Mouse (Mus musculus) central nervous system, embryonic 14 days (tissue): ENCODE data around the gene Ppfibp1. TPM values are rescaled to one million over a fixed set of nuclear protein-coding genes. Genes with fewer than 3 reads are reported as not detected.

ENCODE experiments used
- polyA plus RNA-seq: library from polyadenylated mRNA; depleted of rRNA; stranded (reverse); fragments of >200 nt; gene quantifications from 2 replicates; pipeline ENCODE4 v1.2.3, GENCODE M21; 2012; rRNA removed

Ppfibp1 gene
- polyA plus RNA-seq, result 13.2 and 20.6 TPM in 2 replicates

DNA sequence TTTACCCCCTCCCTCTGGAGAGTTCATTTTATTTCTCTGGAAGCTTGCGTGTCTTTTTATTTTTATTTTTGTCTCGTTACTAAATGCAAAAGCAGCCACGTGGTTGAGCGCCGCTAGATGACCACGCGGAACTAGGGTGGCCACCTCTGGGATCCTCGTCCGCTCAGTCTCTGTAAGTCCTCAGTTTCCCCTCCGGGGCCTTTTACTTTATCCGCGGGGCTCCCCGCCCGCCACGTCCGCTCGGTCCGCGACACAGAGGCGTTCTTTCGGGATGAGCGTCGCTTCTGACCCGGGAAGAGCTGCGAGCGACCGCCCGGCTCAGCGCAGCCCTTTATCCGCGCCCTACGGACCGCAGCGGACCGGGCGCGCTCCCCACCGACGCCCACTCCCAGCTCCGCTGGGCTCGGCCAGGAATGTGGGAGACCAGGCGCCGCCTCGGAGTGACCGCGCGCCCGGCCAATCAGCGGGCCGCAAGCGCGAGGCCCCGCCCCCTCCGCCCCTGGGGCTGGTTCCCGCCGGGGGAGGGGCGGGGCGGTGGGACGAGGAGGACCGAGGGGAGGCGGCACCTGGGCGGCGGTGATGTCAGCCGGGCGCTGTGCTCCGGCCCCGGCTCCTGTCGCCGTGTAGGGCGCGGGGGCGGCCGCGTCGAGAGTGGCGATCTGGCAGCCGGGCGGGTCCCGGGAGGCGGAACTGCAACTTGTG lies at the start of gene Ppfibp1:
TSS of gene Ppfibp1 (plus strand) at position 530 of the 702 bp plus-strand sequence.

DNA sequence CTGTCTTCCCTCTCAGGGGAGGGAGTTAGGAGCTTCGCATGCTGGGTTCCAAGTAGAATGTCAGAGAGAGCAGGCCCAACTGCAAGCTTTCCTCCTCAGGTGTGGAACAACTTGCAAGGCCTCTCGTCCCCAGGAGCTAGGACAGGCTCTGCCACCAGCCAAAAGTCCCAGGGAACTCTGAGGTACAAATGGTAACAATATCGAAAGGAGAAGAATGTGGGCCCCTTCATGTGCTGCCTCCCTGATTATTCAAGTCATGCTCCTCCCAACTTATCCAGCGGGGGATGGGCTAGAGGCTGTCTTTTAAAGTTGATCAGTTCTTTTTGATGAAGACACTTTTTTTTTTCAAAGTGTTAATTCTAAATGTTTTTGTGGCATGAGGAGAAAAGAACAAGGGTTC lies 38.2 kb upstream of the Ppfibp1 start, which contains the start of gene Smco2:
TSS of gene Smco2 (plus strand) at position 55 of the 400 bp plus-strand sequence.

DNA sequence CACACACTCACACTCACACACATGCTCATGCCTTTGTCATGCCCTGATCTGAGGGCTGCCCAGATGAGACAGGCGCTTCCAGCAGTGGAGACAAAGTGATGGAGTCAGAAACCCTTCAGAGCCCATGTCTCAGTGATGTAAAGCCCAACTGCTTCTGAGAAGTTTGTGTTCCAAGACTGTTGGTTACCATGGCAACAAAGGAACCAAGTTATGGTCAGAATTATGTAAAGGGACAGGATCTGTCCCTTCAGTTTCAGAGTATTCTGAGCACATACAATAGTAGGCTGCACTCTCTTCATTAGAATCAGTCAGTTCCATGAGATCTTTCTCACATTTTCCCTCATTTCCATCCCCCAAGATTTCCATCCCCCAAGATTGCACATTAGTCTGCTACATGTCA lies 66.0 kb downstream of the Ppfibp1 start, which contains the start of gene 1700034J05Rik:
TSS of gene 1700034J05Rik (minus strand) at position 165 of the 400 bp plus-strand sequence.

DNA sequence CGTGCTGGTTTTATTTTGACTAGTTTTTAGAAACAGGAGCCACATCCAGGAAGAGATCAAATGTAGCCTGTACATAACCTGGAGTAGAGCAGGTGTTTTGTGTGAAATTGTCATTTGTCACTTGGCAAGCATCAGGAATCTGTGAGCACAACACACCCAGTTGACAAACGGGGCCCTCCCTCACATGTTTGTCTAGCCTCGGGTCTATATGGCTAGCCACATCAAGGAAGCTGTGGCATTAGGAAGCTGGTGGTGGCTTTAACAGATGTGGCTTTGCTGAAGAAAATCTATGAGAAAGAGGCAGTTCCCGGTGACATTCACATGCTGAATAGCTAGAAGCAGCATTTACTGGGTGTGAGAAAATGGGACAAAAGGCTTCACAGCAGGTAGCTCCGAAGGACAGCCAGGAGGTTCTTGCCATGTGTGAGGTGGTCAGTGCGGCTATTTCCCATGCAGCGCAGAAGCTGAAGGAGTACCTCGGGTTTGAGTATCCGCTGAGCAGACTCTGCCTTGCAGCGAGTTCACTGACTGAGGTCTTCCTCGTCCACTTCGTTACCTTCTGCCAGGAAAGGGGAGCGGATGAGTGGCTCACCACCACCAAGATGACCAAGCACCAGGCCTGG lies 144.1 kb downstream of the Ppfibp1 start, which contains the start of gene Rep15:
TSS of gene Rep15 (plus strand) at position 282 of the 623 bp plus-strand sequence.

DNA sequence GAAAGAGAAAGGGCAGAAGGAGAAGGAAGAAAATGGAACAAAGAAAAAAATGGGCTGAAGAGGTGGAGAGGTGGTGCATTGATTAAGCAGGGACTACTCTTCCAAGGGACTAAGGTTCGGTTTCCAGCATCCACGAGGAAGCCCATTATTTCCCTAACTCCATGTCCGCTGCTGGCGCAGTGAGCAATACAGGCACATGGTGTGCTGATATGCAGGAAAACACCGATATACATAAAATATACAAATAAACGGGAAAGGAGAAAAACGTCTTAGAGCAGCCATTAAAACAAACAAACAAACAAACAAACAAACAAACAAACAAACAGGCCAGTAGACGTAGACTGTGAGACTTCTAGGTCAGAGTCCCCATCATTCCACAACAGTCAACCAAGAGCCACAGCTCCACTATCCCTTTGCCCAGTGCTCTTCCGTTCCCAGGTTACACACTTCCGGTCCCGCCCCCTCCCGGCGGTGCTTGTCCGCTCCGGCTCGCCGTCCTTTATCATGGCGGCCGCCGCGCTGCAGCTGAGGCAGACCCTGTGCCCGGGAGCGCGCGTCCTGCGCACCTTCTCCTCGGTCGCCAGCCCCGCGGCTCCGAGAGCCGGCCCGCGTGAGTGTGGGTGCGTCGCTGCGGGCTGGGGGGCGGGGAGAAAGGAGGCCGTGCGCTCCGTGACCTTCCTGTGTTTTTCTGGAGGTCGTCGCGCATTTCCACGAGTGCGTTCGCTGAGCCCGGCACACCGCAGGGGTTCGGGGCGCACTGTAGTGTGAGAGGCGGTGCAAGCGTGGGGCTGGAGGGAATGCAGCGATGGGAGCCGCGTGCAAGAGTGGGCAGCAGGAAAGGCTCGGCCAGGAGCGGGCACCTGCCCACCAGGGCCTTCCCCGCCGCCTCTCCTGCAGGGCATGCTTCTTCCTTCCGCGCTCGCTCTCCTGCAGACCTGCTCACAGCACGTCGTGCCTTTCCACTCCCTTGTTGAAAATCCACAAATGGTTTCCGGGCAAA lies 154.3 kb downstream of the Ppfibp1 start, which contains the start of gene Mrps35:
TSS of gene Mrps35 (plus strand) at position 474 of the 1,000 bp plus-strand sequence.

Other genes starting within 250 kb of the Ppfibp1 start
- 90.1 and 90.7 TPM in 2 replicates for gene Med21, start 245.9 kb upstream of the Ppfibp1 start, polyA plus RNA-seq
- gene Tm7sf3, start 245.7 kb upstream of the Ppfibp1 start, polyA plus RNA-seq, result 15.5 and 18.8 TPM in 2 replicates
- 7.4 and 7.8 TPM in 2 replicates for gene Stk38l, start 163.5 kb upstream of the Ppfibp1 start, polyA plus RNA-seq
- gene Arntl2, start 92.4 kb upstream of the Ppfibp1 start, polyA plus RNA-seq, result 4.9 and 7.8 TPM in 2 replicates
- gene Smco2, start 38.4 kb upstream of the Ppfibp1 start, polyA plus RNA-seq, result not detected in 2 replicates
- gene 1700034J05Rik, start 65.9 kb downstream of the Ppfibp1 start, polyA plus RNA-seq, result not detected in 2 replicates
- 0.53 and 0.83 TPM in 2 replicates for gene Rep15, start 144.1 kb downstream of the Ppfibp1 start, polyA plus RNA-seq
- 44.9 and 45.5 TPM in 2 replicates for gene Mrps35, start 154.3 kb downstream of the Ppfibp1 start, polyA plus RNA-seq
- 0.25 and 0.89 TPM in 2 replicates for gene Mansc4, start 198.5 kb downstream of the Ppfibp1 start, polyA plus RNA-seq
- gene Klhl42, start 202.9 kb downstream of the Ppfibp1 start, polyA plus RNA-seq, result 7.5 and 9.1 TPM in 2 replicates